Mouse (Mus musculus) hindbrain, postnatal 0 days (tissue): ENCODE data around the gene Manf. TPM values are rescaled to one million over a fixed set of nuclear protein-coding genes. Genes with fewer than 3 reads are reported as not detected.

Experiments used
- ATAC-seq: fragments of 200-750 bp; cut with Nextera tagmentation; 2 replicates; pipeline ENCODE4 v1.8.0; 2017; ENCODE audit warnings: mild to moderate bottlenecking, moderate TSS enrichment, moderate library complexity
- DNase-seq: peaks from one replicate; pipeline ENCODE4 v3.0.0-alpha.2; 2015; ENCODE audit warnings: low spot score
- H3K27ac ChIP-seq: fragments of 300-500 bp; sonication (generic); 2 replicates; pipeline ENCODE4 v1.5.1; 2014; ENCODE audit warnings: mild to moderate bottlenecking
- H3K27me3 ChIP-seq: fragments of 300-500 bp; sonication (generic); 2 replicates; pipeline ENCODE4 v1.6.1; 2014; ENCODE audit warnings: low read length, mixed read lengths; ENCODE audit not compliant: insufficient read depth
- H3K36me3 ChIP-seq: fragments of 300-500 bp; sonication (generic); 2 replicates; pipeline ENCODE4 v1.6.1; 2014; ENCODE audit warnings: low read length, mixed read lengths; ENCODE audit not compliant: insufficient read depth
- H3K4me1 ChIP-seq: fragments of 300-500 bp; sonication (generic); 2 replicates; pipeline ENCODE4 v1.6.1; 2014; ENCODE audit warnings: antibody characterized with exemption, low read length, mixed read lengths; ENCODE audit not compliant: insufficient read depth
- H3K4me2 ChIP-seq: fragments of 300-500 bp; sonication (generic); 2 replicates; pipeline ENCODE4 v1.6.1; 2014; ENCODE audit warnings: low read depth, mild to moderate bottlenecking, low read length, moderate library complexity, mixed read lengths
- H3K4me3 ChIP-seq: fragments of 300-500 bp; sonication (generic); 2 replicates; pipeline ENCODE4 v1.5.1; 2014; ENCODE audit warnings: low read length
- H3K9ac ChIP-seq: fragments of 300-500 bp; sonication (generic); replicated peaks from 2 replicates; pipeline ENCODE4 v1.6.1; 2014; ENCODE audit warnings: mild to moderate bottlenecking, low read length, moderate library complexity, mixed read lengths
- H3K9me3 ChIP-seq: fragments of 300-500 bp; sonication (generic); 2 replicates; pipeline ENCODE4 v1.6.1; 2016; ENCODE audit warnings: low read length, mixed read lengths
- CTCF ChIP-seq: IDR thresholded peaks from 2 replicates; pipeline ENCODE4 v1.5.1; 2016; ENCODE audit warnings: antibody characterized with exemption, control low read depth, low read depth
- whole genome bisulfite sequencing: fragments of 180-500 bp; shearing (Covaris S2); extraction: QIAGEN DNeasy Blood & Tissue Kit; methylation state at CpG from one replicate; pipeline ENCODE4 v1.1.7; 2014; 5-methylcytosine and 5-hydroxymethylcytosine counted together
- polyA plus RNA-seq: library from polyadenylated mRNA; unstranded; fragments of >200 nt; fragmentation: Nextera tagmentation; extraction: Ambion mirVana; gene quantifications from 2 replicates; pipeline ENCODE4 v1.2.1, GENCODE M21; 2015
- total RNA-seq: library from RNA; depleted of rRNA; stranded (reverse); fragments of >200 nt; gene quantifications from 2 replicates; pipeline ENCODE4 v1.2.3, GENCODE M21; 2014

Manf gene
- total and polyA plus RNA-seq, 2 experiments from 2014 or later: 29.7 to 119 TPM

DNA sequence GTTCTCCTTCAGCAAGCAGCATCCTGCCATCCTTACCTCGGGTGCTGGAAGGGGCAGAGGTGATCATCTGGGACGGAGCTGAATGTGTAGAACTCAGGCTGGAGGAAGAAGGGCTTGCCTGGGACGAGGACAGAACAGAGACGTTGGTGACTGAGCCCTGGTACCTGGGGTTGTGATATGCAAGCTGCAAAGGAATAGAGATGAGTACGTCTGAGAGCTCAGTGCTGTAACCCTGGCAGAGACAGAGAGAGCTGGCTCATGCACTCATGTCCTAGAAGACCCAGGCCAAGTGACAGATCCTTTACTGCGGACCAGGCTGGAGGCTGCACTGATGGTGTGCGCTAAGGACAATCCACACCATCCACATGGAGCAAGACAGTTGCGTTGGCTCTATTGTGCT lies 14.8 kb upstream of the Manf start:
- H3K9ac ChIP-seq: no peak overlapping the region
- no peak for TF ChIP-seq CTCF
- H3K27ac ChIP-seq: no peak overlapping the region
- 90% methylated on average over 8 of the region's 8 CpGs for WGBS
- H3K4me2 ChIP-seq: no peak overlapping the region
- no peaks in the 10 kb centered on the region for H3K9me3 ChIP-seq
- H3K4me3 ChIP-seq: no peak overlapping the region
- H3K27me3 ChIP-seq: no peaks in the 10 kb centered on the region
- no peaks in the 10 kb centered on the region for H3K4me1 ChIP-seq
- peaks cover 20% of the 10 kb centered on the region for H3K36me3 ChIP-seq
- ATAC-seq (no peak), DNase-seq (no peak)

DNA sequence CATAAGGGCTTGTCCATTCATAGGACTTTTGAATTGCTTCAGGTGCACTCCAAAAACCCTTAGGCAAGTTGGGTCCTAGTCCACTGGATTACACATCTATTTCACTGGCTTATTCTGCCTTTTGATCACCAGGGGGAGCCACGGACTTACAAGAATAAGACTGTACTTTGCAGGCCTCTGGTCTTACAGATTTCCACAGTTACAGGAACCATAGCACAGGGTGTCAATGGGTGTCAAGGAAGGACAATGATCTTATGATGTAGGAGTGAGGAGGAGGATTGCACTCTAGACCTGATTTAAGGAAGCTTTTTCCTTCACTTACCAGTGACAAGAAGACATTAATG lies 12.0 kb upstream of the Manf start:
- 26% methylated on average over 1 of the region's 1 CpGs for WGBS
- Histone ChIP-seq H3K27ac (no peak overlapping the region), H3K4me1 (no peaks in the 10 kb centered on the region), H3K4me2 (no peak overlapping the region), H3K9me3 (no peaks in the 10 kb centered on the region), H3K4me3 (no peak overlapping the region), H3K27me3 (no peaks in the 10 kb centered on the region), H3K9ac (no peak overlapping the region), H3K36me3 (peaks cover 32% of the 10 kb centered on the region)
- TF ChIP-seq CTCF: peak; percentile 74
- ATAC-seq: peak; percentile 74
- DNase-seq: peak; percentile 80

DNA sequence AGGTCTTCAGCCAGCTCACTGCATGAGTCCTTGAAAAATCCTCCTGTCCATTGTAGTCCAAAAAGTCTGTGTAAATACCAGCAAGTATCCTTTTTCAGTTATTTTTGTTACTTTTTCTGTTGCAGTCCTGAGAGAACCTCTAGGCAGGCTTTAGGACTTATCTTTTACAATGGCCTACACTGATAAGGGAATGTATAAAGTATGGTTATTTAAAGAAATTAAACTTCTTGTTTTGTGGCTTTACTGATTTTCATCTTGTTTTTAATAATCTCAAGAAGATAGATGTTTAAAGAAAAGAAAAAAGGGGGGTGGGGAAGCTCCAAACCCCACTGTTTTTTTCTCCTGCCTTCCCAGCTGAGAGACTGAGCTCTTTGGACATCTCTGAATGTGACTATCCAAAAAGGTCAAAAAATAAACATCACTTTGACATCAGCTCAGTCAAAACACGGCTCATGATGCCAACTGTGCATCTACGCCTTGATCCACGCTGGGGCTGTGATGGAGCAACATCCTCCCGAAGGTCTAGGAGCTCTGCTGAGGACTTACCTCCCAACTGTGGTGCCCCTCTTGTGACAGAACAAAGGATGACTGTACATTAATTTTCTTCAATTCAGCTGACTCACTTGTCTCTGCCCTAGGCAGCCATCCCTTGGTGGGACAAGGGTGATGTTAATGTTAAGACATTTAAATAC lies 11.5 kb upstream of the Manf start:
- 78% methylated on average over 4 of the region's 4 CpGs for WGBS
- Histone ChIP-seq H3K4me2 (no peak overlapping the region), H3K27ac (no peak overlapping the region), H3K9ac (no peak overlapping the region), H3K4me1 (no peaks in the 10 kb centered on the region), H3K36me3 (peaks cover 32% of the 10 kb centered on the region), H3K27me3 (no peaks in the 10 kb centered on the region), H3K4me3 (no peak overlapping the region), H3K9me3 (no peaks in the 10 kb centered on the region)
- DNase-seq (no peak), ATAC-seq (no peak)
- TF ChIP-seq CTCF: no peak

DNA sequence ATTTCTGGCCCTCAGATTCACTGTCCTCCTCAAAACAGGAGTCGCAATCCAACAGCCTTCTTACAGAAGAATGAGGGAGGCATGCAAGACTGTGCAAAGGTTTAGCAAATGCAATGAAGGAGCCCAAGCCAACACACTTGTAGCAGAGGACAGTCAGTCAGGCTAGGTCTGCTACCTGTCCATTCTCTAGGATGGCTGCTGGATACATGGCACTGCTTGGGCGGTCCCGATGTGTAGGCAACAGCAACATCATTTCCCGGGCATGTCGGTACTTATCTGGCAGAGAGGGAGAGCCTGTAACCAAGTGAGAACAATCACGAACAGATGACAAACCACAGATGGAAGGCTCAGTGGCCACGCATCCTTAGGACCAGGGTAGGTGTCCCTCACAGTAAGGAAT lies 9.8 kb upstream of the Manf start:
- TF ChIP-seq CTCF: no peak
- Histone ChIP-seq H3K9me3 (no peaks in the 10 kb centered on the region), H3K9ac (no peak overlapping the region), H3K27ac (no peak overlapping the region), H3K27me3 (no peaks in the 10 kb centered on the region), H3K36me3 (peaks cover 27% of the 10 kb centered on the region; the same call in 1 of the 2 replicates), H3K4me2 (no peak overlapping the region), H3K4me3 (no peak overlapping the region), H3K4me1 (no peaks in the 10 kb centered on the region)
- DNase-seq: no peak
- ATAC-seq: no peak
- 96% methylated on average over 7 of the region's 7 CpGs for WGBS

DNA sequence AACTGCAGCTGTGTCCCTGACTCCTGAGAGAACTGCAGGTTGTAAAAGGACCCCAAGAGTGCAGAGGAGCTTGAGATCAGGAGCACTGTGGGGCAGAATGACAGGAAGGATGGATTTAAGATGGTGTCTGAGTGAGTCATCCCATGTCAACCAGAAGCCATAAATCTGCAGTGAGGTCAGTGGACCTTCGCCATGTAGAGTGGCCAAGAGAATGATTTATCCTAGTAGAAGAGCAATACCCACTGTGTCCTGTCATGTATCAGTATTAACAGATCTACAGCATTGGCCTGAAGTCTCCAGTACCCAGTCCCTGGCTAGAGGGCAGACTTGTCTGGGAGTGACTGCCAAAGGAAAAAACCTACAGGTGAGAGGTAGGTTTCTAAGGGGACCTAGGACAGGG lies 7.1 kb upstream of the Manf start:
- WGBS: 90% methylated on average over 1 of the region's 1 CpGs
- no peak overlapping the region for H3K4me2 ChIP-seq
- H3K4me3 ChIP-seq: no peak overlapping the region
- DNase-seq (no peak), ATAC-seq (no peak)
- no peaks in the 10 kb centered on the region for H3K4me1 ChIP-seq
- no peak for TF ChIP-seq CTCF
- H3K9me3 ChIP-seq: no peaks in the 10 kb centered on the region
- H3K27me3 ChIP-seq: no peaks in the 10 kb centered on the region
- H3K36me3 ChIP-seq: peaks cover 39% of the 10 kb centered on the region
- no peak overlapping the region for H3K9ac ChIP-seq
- no peak overlapping the region for H3K27ac ChIP-seq

DNA sequence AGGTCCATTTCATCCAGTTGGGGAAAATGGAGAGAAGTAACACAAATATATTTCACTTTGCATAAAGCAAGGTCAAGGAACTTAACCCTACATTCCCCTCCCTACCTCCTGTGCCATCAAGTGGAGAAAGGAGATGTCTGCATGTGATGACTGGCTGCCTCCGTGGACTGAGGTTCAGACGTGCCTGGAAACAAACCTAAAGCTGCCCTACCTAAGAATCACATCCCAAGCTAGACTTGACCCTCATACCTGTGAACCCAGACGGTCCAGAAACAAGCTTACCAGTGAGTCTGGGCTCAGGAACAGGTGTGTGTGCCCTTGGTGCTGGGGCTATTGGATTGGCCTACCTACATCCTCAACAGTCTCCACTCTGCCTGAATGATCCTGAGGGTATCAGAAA lies 1.5 kb upstream of the Manf start:
- ATAC-seq (no peak), DNase-seq (no peak)
- no peak for TF ChIP-seq CTCF
- H3K36me3 ChIP-seq: peaks cover 46% of the 10 kb centered on the region
- no peak overlapping the region for H3K4me3 ChIP-seq
- WGBS: 57% methylated on average over 3 of the region's 3 CpGs
- no peak overlapping the region for H3K9ac ChIP-seq
- H3K27me3 ChIP-seq: no peaks in the 10 kb centered on the region
- H3K27ac ChIP-seq: no peak overlapping the region
- no peak overlapping the region; the same call in 1 of the 2 replicates for H3K4me2 ChIP-seq
- no peaks in the 10 kb centered on the region for H3K9me3 ChIP-seq
- H3K4me1 ChIP-seq: peaks cover 11% of the 10 kb centered on the region; the same call in 1 of the 2 replicates

DNA sequence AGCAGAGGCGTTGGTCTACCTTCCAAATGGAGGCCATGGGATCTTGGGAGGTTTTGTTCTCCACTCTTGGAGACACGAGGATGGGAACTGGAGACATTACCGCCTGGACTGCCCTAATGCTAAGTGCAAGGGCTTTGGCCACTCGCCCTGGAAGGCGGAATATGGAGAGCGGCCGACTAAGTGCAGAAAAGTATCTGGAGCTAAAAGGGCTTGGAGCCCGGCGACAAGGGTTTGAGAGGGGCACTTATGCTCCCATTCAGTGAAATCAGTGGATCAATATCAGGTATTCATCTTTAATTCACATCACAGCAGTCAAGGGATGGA lies 735 bp upstream of the Manf start:
- TF ChIP-seq CTCF: no peak
- Histone ChIP-seq H3K4me2 (peak overlapping the region; percentile 79), H3K27me3 (no peaks in the 10 kb centered on the region), H3K36me3 (peaks cover 50% of the 10 kb centered on the region), H3K9me3 (no peaks in the 10 kb centered on the region), H3K9ac (peak overlapping the region; percentile 84), H3K4me3 (peak overlapping the region; percentile 81), H3K4me1 (peaks cover 11% of the 10 kb centered on the region; the same call in 1 of the 2 replicates), H3K27ac (peak overlapping the region; percentile 87)
- 1% methylated on average over 9 of the region's 9 CpGs for WGBS
- DNase-seq: no peak
- no peak for ATAC-seq
